Comparison of ENCODE assay signal across 30 mouse cellular contexts in the genomic region with DNA sequence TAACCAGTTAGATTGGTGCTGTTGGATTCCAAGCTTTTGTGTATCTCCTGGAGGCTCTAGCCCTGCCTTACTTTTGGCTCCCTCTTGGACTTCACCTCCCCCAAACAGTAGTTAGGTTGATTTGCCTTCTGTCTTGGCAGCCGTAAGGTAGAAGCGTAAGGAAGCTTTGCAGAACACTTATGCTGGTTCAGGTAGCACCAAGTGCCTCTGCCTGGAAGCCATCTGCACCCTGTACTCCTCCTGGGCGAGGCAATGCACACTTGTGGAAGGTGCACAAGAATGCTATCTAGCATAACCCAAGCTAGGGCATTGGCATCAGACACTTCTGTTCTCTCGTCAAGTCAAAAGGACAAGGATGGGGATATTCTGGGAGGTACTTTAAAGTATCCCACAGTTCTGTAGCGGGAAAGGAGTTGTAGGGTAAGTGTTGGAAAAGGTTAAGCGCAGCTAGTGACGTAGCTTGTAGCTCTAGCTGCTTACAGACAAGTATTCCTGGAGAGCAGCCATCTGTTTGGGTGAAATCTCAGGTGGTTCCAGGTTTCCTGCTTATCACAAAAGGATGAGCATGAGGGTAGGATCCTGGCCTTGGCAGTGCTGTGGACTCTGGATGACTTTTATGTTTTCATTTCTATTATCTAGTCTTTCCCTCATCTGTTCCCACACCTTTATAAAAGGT. TPM values are rescaled to one million over a fixed set of nuclear protein-coding genes. Genes with fewer than 3 reads are reported as not detected.
DNase-seq lines count a peak whose midpoint lies in the region; ATAC-seq and TF ChIP-seq lines count a peak whose summit lies in the region.
"Had no signal": no experiment of that assay in that cellular context is flagged by ENCODE, and none has a peak within 500 bp of the region (broad histone marks: within the 10 kb centered on the region; RNA-seq: fewer than 3 reads in every experiment).

No protein-coding gene starts in this region.

- no peak for TF ChIP-seq EP300 in liver, postnatal 0 days (IDR thresholded peaks at IDR 0.05; ENCODE audit: low read depth)

- H3K4me1 ChIP-seq in liver, adult 2 months (ENCODE audit: control insufficient read depth, insufficient read depth, low read length) = peaks cover 12% of the 10 kb centered on the region
- H3K4me1 ChIP-seq in liver, postnatal 0 days (ENCODE audit: insufficient read depth) = 0 out of 2 replicates have a peak, but pooled peaks cover 3% of the 10 kb centered on the region
- no peaks in the 10 kb centered on the region for H3K4me1 ChIP-seq in cortical plate, adult 2 months (ENCODE audit: control insufficient read depth, insufficient read depth, low read length)
- no peaks in the 10 kb centered on the region for H3K4me1 ChIP-seq in stomach, embryonic 16.5 days (ENCODE audit: control insufficient read depth, insufficient read depth, low read length)
- H3K4me1 ChIP-seq: embryonic facial prominence, embryonic 10.5 days; embryonic facial prominence, embryonic 13.5 days; forebrain, embryonic 12.5 days; forebrain, embryonic 15.5 days; hindbrain, embryonic 10.5 days; hindbrain, embryonic 13.5 days had no signal

- H3K9me3 ChIP-seq in liver, postnatal 0 days (ENCODE audit: low read length) = no peaks in the 10 kb centered on the region
- H3K9me3 ChIP-seq in stomach, embryonic 16.5 days (replicated peaks; ENCODE audit: control insufficient read depth, low read length) = no peaks in the 10 kb centered on the region
- H3K9me3 ChIP-seq: embryonic facial prominence, embryonic 10.5 days; embryonic facial prominence, embryonic 13.5 days; forebrain, embryonic 12.5 days; forebrain, embryonic 15.5 days; hindbrain, embryonic 10.5 days; hindbrain, embryonic 13.5 days; intestine, embryonic 15.5 days had no signal

- DNase-seq in frontal cortex, postnatal 14 days (ENCODE audit: low spot score in 2 of 2) = no peak
- peak; percentile 51 for DNase-seq in liver, adult 2 months (ENCODE audit: extremely low read depth, low read depth, low spot score)
- DNase-seq in liver, postnatal 0 days = no peak
- no peak for DNase-seq in layer of hippocampus, adult 9-11 months
- no peak for DNase-seq in testis, postnatal 10 days (ENCODE audit: low spot score)
- DNase-seq: adrenal gland, adult 8-10 months; adrenal gland, postnatal 25 days; cerebellum, adult 11 months; cerebellum, adult 9-11 months; cerebellum, postnatal 25 days; embryo, embryonic 11 days; gastrocnemius, adult 2 months; gastrocnemius, postnatal 14 days; heart, adult 18-20 months; heart, postnatal 36 days had no signal

- no peak for TF ChIP-seq POLR2A in liver, adult 2 months (IDR thresholded peaks at IDR 0.05; ENCODE audit: extremely low read depth, insufficient read depth, low read length)
- TF ChIP-seq POLR2A in cortical plate, adult 2 months (IDR thresholded peaks at IDR 0.05; ENCODE audit: extremely low read depth, insufficient read depth, low read length) = 0 out of 2 replicates have a peak, but pooled peaks have one; percentile 1

- 91% methylated on average over 7 of the region's 7 CpGs for whole genome bisulfite sequencing in liver, adult 2 months
- WGBS in liver, postnatal 0 days (ENCODE audit: insufficient replicate concordance) = 95% methylated on average over 7 of the region's 7 CpGs
- WGBS in stomach, embryonic 16.5 days = 85% methylated on average over 7 of the region's 7 CpGs

- no peaks in the 10 kb centered on the region for H3K79me2 ChIP-seq in liver, adult 2 months (ENCODE audit: control insufficient read depth, insufficient read depth, low read length)

- TF ChIP-seq CTCF in liver, adult 2 months (IDR thresholded peaks at IDR 0.05; ENCODE audit: low read depth, low read length) = no peak
- no peak for TF ChIP-seq CTCF in liver, postnatal 0 days (IDR thresholded peaks at IDR 0.05; ENCODE audit: low read depth)
- TF ChIP-seq CTCF in cortical plate, adult 2 months (IDR thresholded peaks at IDR 0.05; ENCODE audit: extremely low read depth, insufficient read depth, low read length) = no peak

- H3K27ac ChIP-seq in liver, adult 2 months (replicated peaks; ENCODE audit: insufficient read depth, low read depth, low read length) = no peak overlapping the region
- H3K27ac ChIP-seq in liver, postnatal 0 days (ENCODE audit: low read depth) = no peak overlapping the region
- H3K27ac ChIP-seq in cortical plate, adult 2 months (ENCODE audit: insufficient read depth, low read length) = no peak overlapping the region
- H3K27ac ChIP-seq in stomach, embryonic 16.5 days (ENCODE audit: low read length) = 0 out of 2 replicates have a peak overlapping the region, but pooled peaks have one; percentile 2
- H3K27ac ChIP-seq: embryonic facial prominence, embryonic 10.5 days; embryonic facial prominence, embryonic 13.5 days; forebrain, embryonic 12.5 days; forebrain, embryonic 15.5 days; gastrocnemius, adult 2 months; hindbrain, embryonic 10.5 days; hindbrain, embryonic 13.5 days; intestine, embryonic 15.5 days had no signal

- H3K4me2 ChIP-seq in liver, postnatal 0 days (ENCODE audit: low read depth, low read length) = no peak overlapping the region
- H3K4me2 ChIP-seq in stomach, embryonic 16.5 days (ENCODE audit: low read depth, low read length) = no peak overlapping the region
- H3K4me2 ChIP-seq: embryonic facial prominence, embryonic 13.5 days; forebrain, embryonic 12.5 days; forebrain, embryonic 15.5 days; heart, embryonic 11.5 days; hindbrain, embryonic 13.5 days; intestine, embryonic 15.5 days had no signal

- H3K36me3 ChIP-seq in liver, adult 2 months (ENCODE audit: control insufficient read depth, insufficient read depth, low read length) = peaks cover 38% of the 10 kb centered on the region
- H3K36me3 ChIP-seq in liver, postnatal 0 days (replicated peaks; ENCODE audit: insufficient read depth, low read length) = peaks cover 48% of the 10 kb centered on the region
- peaks cover 19% of the 10 kb centered on the region for H3K36me3 ChIP-seq in stomach, embryonic 16.5 days (ENCODE audit: control insufficient read depth, insufficient read depth, low read length)

- H3K27me3 ChIP-seq in liver, adult 2 months (ENCODE audit: control insufficient read depth, insufficient read depth, low read length) = no peaks in the 10 kb centered on the region
- H3K27me3 ChIP-seq in liver, postnatal 0 days (ENCODE audit: insufficient read depth, low read length) = no peaks in the 10 kb centered on the region
- H3K27me3 ChIP-seq in stomach, embryonic 16.5 days (ENCODE audit: control insufficient read depth, insufficient read depth, low read length) = no peaks in the 10 kb centered on the region
- H3K27me3 ChIP-seq: embryonic facial prominence, embryonic 13.5 days; forebrain, embryonic 12.5 days; forebrain, embryonic 15.5 days; hindbrain, embryonic 13.5 days; intestine, embryonic 15.5 days had no signal

- no peak overlapping the region for H3K4me3 ChIP-seq in liver, adult 2 months (ENCODE audit: insufficient read depth, low read depth, low read length)
- H3K4me3 ChIP-seq in liver, postnatal 0 days (ENCODE audit: low read depth, low read length) = no peak overlapping the region
- H3K4me3 ChIP-seq in cortical plate, adult 2 months (ENCODE audit: insufficient read depth, low read length) = no peak overlapping the region
- H3K4me3 ChIP-seq in stomach, embryonic 16.5 days (replicated peaks; ENCODE audit: low read length) = no peak overlapping the region
- H3K4me3 ChIP-seq: embryonic facial prominence, embryonic 10.5 days; embryonic facial prominence, embryonic 13.5 days; erythroblast, embryonic 14.5 days; forebrain, embryonic 12.5 days; forebrain, embryonic 15.5 days; gastrocnemius, adult 2 months; hindbrain, embryonic 10.5 days; hindbrain, embryonic 13.5 days; intestine, embryonic 15.5 days had no signal

- no peak overlapping the region for H3K9ac ChIP-seq in liver, adult 2 months (ENCODE audit: low read depth, low read length)
- no peak overlapping the region for H3K9ac ChIP-seq in liver, postnatal 0 days (replicated peaks)
- H3K9ac ChIP-seq in stomach, embryonic 16.5 days (ENCODE audit: low read length) = no peak overlapping the region
- H3K9ac ChIP-seq: embryonic facial prominence, embryonic 13.5 days; forebrain, embryonic 12.5 days; forebrain, embryonic 15.5 days; hindbrain, embryonic 13.5 days; intestine, embryonic 15.5 days had no signal

- peak; percentile 20; the same call in 1 of the 2 replicates for ATAC-seq in frontal cortex, adult (ENCODE audit: low TSS enrichment)
- ATAC-seq in liver, postnatal 0 days = no peak
- ATAC-seq in stomach, embryonic 16.5 days (ENCODE audit: insufficient read depth, low FRiP score) = no peak
- ATAC-seq: activated CD4-positive, CD25-positive, alpha-beta regulatory T cell, adult 4 months; CD4-positive, CD25-positive, alpha-beta regulatory T cell, adult 4 months; forebrain, embryonic 15.5 days; hindbrain, embryonic 16.5 days; intestine, embryonic 15.5 days had no signal

RNA-seq across cellular contexts. Expression of a gene that starts 5.2 kb away (rescaled TPM):
- 12.8 and 18.5 TPM in 2 replicates for total RNA-seq in liver, adult 2 months (2014; rRNA removed)
- polyA plus RNA-seq in liver, adult 2 months (2012; rRNA removed) = 10.4 and 10.6 TPM in 2 replicates
- 23.6 and 24.2 TPM in 2 replicates for polyA plus RNA-seq in liver, postnatal 0 days (2015; fragmentation: Nextera tagmentation; extraction: Ambion mirVana)
- polyA plus RNA-seq in cortical plate, adult 2 months (2012; rRNA removed) = 65.0 and 73.2 TPM in 2 replicates
- 77.5 and 79.1 TPM in 2 replicates for polyA plus RNA-seq in stomach, embryonic 16.5 days (2015; fragmentation: Nextera tagmentation; extraction: Ambion mirVana)

RNA-seq across cellular contexts. Expression of a gene that starts 13.3 kb away (rescaled TPM):
- total RNA-seq in liver, adult 2 months (2014; rRNA removed) = 30.9 and 31.0 TPM in 2 replicates
- polyA plus RNA-seq in liver, adult 2 months (2012; rRNA removed) = 23.5 and 24.9 TPM in 2 replicates
- 39.9 and 42.9 TPM in 2 replicates for polyA plus RNA-seq in liver, postnatal 0 days (2015; fragmentation: Nextera tagmentation; extraction: Ambion mirVana)
- polyA plus RNA-seq in cortical plate, adult 2 months (2012; rRNA removed) = 126 and 131 TPM in 2 replicates
- 92.7 and 105 TPM in 2 replicates for polyA plus RNA-seq in stomach, embryonic 16.5 days (2015; fragmentation: Nextera tagmentation; extraction: Ambion mirVana)

RNA-seq across cellular contexts. Expression of a gene that starts 18.2 kb away (rescaled TPM):
- total RNA-seq in liver, adult 2 months (2014; rRNA removed) = 115 and 123 TPM in 2 replicates
- 241 and 335 TPM in 2 replicates for polyA plus RNA-seq in liver, adult 2 months (2012; rRNA removed)
- 116 and 118 TPM in 2 replicates for polyA plus RNA-seq in liver, postnatal 0 days (2015; fragmentation: Nextera tagmentation; extraction: Ambion mirVana)
- 265 and 281 TPM in 2 replicates for polyA plus RNA-seq in cortical plate, adult 2 months (2012; rRNA removed)
- 85.3 and 99.1 TPM in 2 replicates for polyA plus RNA-seq in stomach, embryonic 16.5 days (2015; fragmentation: Nextera tagmentation; extraction: Ambion mirVana)

RNA-seq across cellular contexts. Expression of a gene that starts 18.2 kb away (rescaled TPM):
- total RNA-seq in liver, adult 2 months (2014; rRNA removed) = 70.7 and 81.7 TPM in 2 replicates
- polyA plus RNA-seq in liver, adult 2 months (2012; rRNA removed) = 40.2 and 40.5 TPM in 2 replicates
- polyA plus RNA-seq in liver, postnatal 0 days (2015; fragmentation: Nextera tagmentation; extraction: Ambion mirVana) = 35.5 and 36.1 TPM in 2 replicates
- polyA plus RNA-seq in cortical plate, adult 2 months (2012; rRNA removed) = 74.0 and 74.6 TPM in 2 replicates
- polyA plus RNA-seq in stomach, embryonic 16.5 days (2015; fragmentation: Nextera tagmentation; extraction: Ambion mirVana) = 37.3 and 44.1 TPM in 2 replicates

RNA-seq across cellular contexts. Expression of a gene that starts 20.1 kb away (rescaled TPM):
- 13.2 and 16.0 TPM in 2 replicates for total RNA-seq in liver, adult 2 months (2014; rRNA removed)
- polyA plus RNA-seq in liver, adult 2 months (2012; rRNA removed) = 6.5 and 6.9 TPM in 2 replicates
- polyA plus RNA-seq in liver, postnatal 0 days (2015; fragmentation: Nextera tagmentation; extraction: Ambion mirVana) = 23.1 and 27.6 TPM in 2 replicates
- polyA plus RNA-seq in cortical plate, adult 2 months (2012; rRNA removed) = 78.7 and 79.5 TPM in 2 replicates
- polyA plus RNA-seq in stomach, embryonic 16.5 days (2015; fragmentation: Nextera tagmentation; extraction: Ambion mirVana) = 137 and 147 TPM in 2 replicates
